Mouse (Mus musculus) heart, postnatal 0 days (tissue): ENCODE data around the gene Speg.

ENCODE experiments used
- CTCF ChIP-seq: IDR thresholded peaks from 2 replicates; pipeline ENCODE4 v1.5.1; 2016; ENCODE audit warnings: antibody characterized with exemption, control low read depth, low read depth
- EP300 ChIP-seq: IDR thresholded peaks from 2 replicates; pipeline ENCODE4 v1.6.1; 2016; ENCODE audit warnings: antibody characterized with exemption, low read depth

GRCm38 (mm10) chr1:75421794-75422193, 46.7 kb downstream of the Speg start:
- TF ChIP-seq EP300, result no peak
- TF ChIP-seq CTCF, result no peak
